Mouse (Mus musculus) neural tube, embryonic 12.5 days (tissue): ENCODE results near the gene Caly. TPM values are rescaled to one million over a fixed set of nuclear protein-coding genes. Genes with fewer than 3 reads are reported as not detected.

ENCODE experiments used
- ATAC-seq: fragments of 200-750 bp; cut with Nextera tagmentation; 2 replicates; pipeline ENCODE4 v1.8.0; 2017; ENCODE audit warnings: low read depth, mild to moderate bottlenecking, moderate TSS enrichment, moderate library complexity; ENCODE audit not compliant: low FRiP score
- H3K27ac ChIP-seq: fragments of 300-500 bp; sonication (generic); 2 replicates; pipeline ENCODE4 v1.5.1; 2016
- H3K27me3 ChIP-seq: fragments of 300-500 bp; sonication (generic); replicated peaks from 2 replicates; pipeline ENCODE4 v1.6.1; 2016; ENCODE audit warnings: mild to moderate bottlenecking
- H3K36me3 ChIP-seq: fragments of 300-500 bp; sonication (generic); 2 replicates; pipeline ENCODE4 v1.6.1; 2016; ENCODE audit warnings: mild to moderate bottlenecking
- H3K4me1 ChIP-seq: fragments of 300-500 bp; sonication (generic); 2 replicates; pipeline ENCODE4 v1.6.1; 2016
- H3K4me2 ChIP-seq: fragments of 300-500 bp; sonication (generic); replicated peaks from 2 replicates; pipeline ENCODE4 v1.6.1; 2016; ENCODE audit warnings: mild to moderate bottlenecking
- H3K4me3 ChIP-seq: fragments of 300-500 bp; sonication (generic); 2 replicates; pipeline ENCODE4 v1.5.1; 2016
- H3K9ac ChIP-seq: fragments of 300-500 bp; sonication (generic); 2 replicates; pipeline ENCODE4 v1.6.1; 2016; ENCODE audit warnings: mild to moderate bottlenecking
- H3K9me3 ChIP-seq: fragments of 300-500 bp; sonication (generic); 2 replicates; pipeline ENCODE4 v1.6.1; 2016; ENCODE audit warnings: mild to moderate bottlenecking
- WGBS: fragments of 180-500 bp; shearing (Covaris S2); methylation state at CpG from one replicate; pipeline ENCODE4 v1.1.7; 2016; 5-methylcytosine and 5-hydroxymethylcytosine counted together
- polyA plus RNA-seq: library from polyadenylated mRNA; unstranded; fragments of >200 nt; fragmentation: Nextera tagmentation; extraction: Ambion mirVana; gene quantifications from 2 replicates; pipeline ENCODE4 v1.2.1, GENCODE M21; 2016

Gene Caly
- polyA plus RNA-seq, 1 experiment from 2014 or later: 28.4 TPM

- Histone ChIP-seq H3K4me3 (no peak overlapping the region), H3K27me3 (no peaks in the 10 kb centered on the region), H3K27ac (no peak overlapping the region), H3K36me3 (peaks cover 57% of the 10 kb centered on the region), H3K9me3 (no peaks in the 10 kb centered on the region), H3K4me2 (no peak overlapping the region), H3K9ac (no peak overlapping the region), H3K4me1 (no peaks in the 10 kb centered on the region)
- WGBS: 70% methylated on average over 3 of the region's 3 CpGs
- no peak for ATAC-seq
Observed at GRCm38 (mm10) chr7:140111943-140112342, 29.6 kb upstream of the Caly start.

- Histone ChIP-seq H3K4me3 (no peak overlapping the region), H3K4me1 (peaks cover 16% of the 10 kb centered on the region), H3K9me3 (no peaks in the 10 kb centered on the region), H3K9ac (no peak overlapping the region), H3K27me3 (0 out of 2 replicates have a peak, but pooled peaks cover 2% of the 10 kb centered on the region), H3K27ac (no peak overlapping the region), H3K4me2 (no peak overlapping the region), H3K36me3 (peaks cover 36% of the 10 kb centered on the region)
- no peak for ATAC-seq
- WGBS: 82% methylated on average over 4 of the region's 4 CpGs
Observed at GRCm38 (mm10) chr7:140104009-140104408, 21.7 kb upstream of the Caly start.

- 2% methylated on average over 30 of the region's 30 CpGs for WGBS
- H3K27me3 ChIP-seq: 0 out of 2 replicates have a peak, but pooled peaks cover 2% of the 10 kb centered on the region
- H3K36me3 ChIP-seq: peaks cover 20% of the 10 kb centered on the region
- peak; percentile 91 for ATAC-seq
- no peak within 1 kb of the TSS for H3K27ac ChIP-seq
- H3K9ac ChIP-seq: peak within 1 kb of the TSS; percentile 56
- peak within 1 kb of the TSS; percentile 65 for H3K4me2 ChIP-seq
- H3K9me3 ChIP-seq: no peaks in the 10 kb centered on the region
- peaks cover 16% of the 10 kb centered on the region for H3K4me1 ChIP-seq
- peak within 1 kb of the TSS; percentile 29 for H3K4me3 ChIP-seq
Observed at GRCm38 (mm10) chr7:140101993-140102860, 19.9 kb upstream of the Caly start, which contains the start of gene Fuom. TSS of gene Fuom (minus strand) at chr7:140102441.

GRCm38 (mm10) chr7:140101498-140101897 is 19.1 kb upstream of the Caly start:
- Histone ChIP-seq H3K9me3 (no peaks in the 10 kb centered on the region), H3K9ac (peak overlapping the region; percentile 56; the same call in 1 of the 2 replicates), H3K27me3 (0 out of 2 replicates have a peak, but pooled peaks cover 2% of the 10 kb centered on the region), H3K27ac (no peak overlapping the region), H3K4me1 (peaks cover 16% of the 10 kb centered on the region), H3K4me3 (peak overlapping the region; percentile 29), H3K4me2 (peak overlapping the region; percentile 65), H3K36me3 (peaks cover 15% of the 10 kb centered on the region)
- 0 out of 2 replicates have a peak, but pooled peaks have one; percentile 35 for ATAC-seq
- WGBS: 78% methylated on average over 10 of the region's 10 CpGs

- Histone ChIP-seq H3K27me3 (0 out of 2 replicates have a peak, but pooled peaks cover 2% of the 10 kb centered on the region), H3K27ac (no peak overlapping the region), H3K9me3 (no peaks in the 10 kb centered on the region), H3K4me3 (no peak overlapping the region), H3K36me3 (no peaks in the 10 kb centered on the region), H3K4me2 (no peak overlapping the region), H3K9ac (no peak overlapping the region), H3K4me1 (peaks cover 16% of the 10 kb centered on the region)
- 94% methylated on average over 1 of the region's 1 CpGs for WGBS
- no peak for ATAC-seq
Observed at GRCm38 (mm10) chr7:140098466-140098865, 16.1 kb upstream of the Caly start.

- no peak overlapping the region for H3K9ac ChIP-seq
- no peaks in the 10 kb centered on the region for H3K9me3 ChIP-seq
- ATAC-seq: no peak
- H3K4me2 ChIP-seq: no peak overlapping the region
- no peak overlapping the region for H3K27ac ChIP-seq
- H3K4me1 ChIP-seq: 0 out of 2 replicates have a peak, but pooled peaks cover 1% of the 10 kb centered on the region
- H3K27me3 ChIP-seq: no peaks in the 10 kb centered on the region
- no peaks in the 10 kb centered on the region for H3K36me3 ChIP-seq
- no peak overlapping the region for H3K4me3 ChIP-seq
Observed at GRCm38 (mm10) chr7:140096055-140096454, 13.7 kb upstream of the Caly start.

GRCm38 (mm10) chr7:140095556-140095955 is 13.2 kb upstream of the Caly start:
- Histone ChIP-seq H3K27ac (no peak overlapping the region), H3K4me1 (no peaks in the 10 kb centered on the region), H3K36me3 (no peaks in the 10 kb centered on the region), H3K27me3 (no peaks in the 10 kb centered on the region), H3K4me3 (no peak overlapping the region), H3K4me2 (no peak overlapping the region), H3K9ac (no peak overlapping the region), H3K9me3 (no peaks in the 10 kb centered on the region)
- no peak for ATAC-seq
- 59% methylated on average over 1 of the region's 1 CpGs for WGBS

- no peak for ATAC-seq
- 73% methylated on average over 5 of the region's 5 CpGs for WGBS
- H3K4me1 ChIP-seq: no peaks in the 10 kb centered on the region
- no peaks in the 10 kb centered on the region for H3K9me3 ChIP-seq
- no peaks in the 10 kb centered on the region for H3K36me3 ChIP-seq
- H3K27me3 ChIP-seq: no peaks in the 10 kb centered on the region
- H3K9ac ChIP-seq: no peak overlapping the region
- H3K4me3 ChIP-seq: no peak overlapping the region
- H3K27ac ChIP-seq: no peak overlapping the region
- H3K4me2 ChIP-seq: no peak overlapping the region
Observed at GRCm38 (mm10) chr7:140094954-140095353, 12.6 kb upstream of the Caly start.

GRCm38 (mm10) chr7:140092924-140093528 is 10.7 kb upstream of the Caly start, which contains the start of gene Prap1:
TSS of gene Prap1 (plus strand) at chr7:140093395.
- Histone ChIP-seq H3K9ac (no peak within 1 kb of the TSS), H3K9me3 (no peaks in the 10 kb centered on the region), H3K27me3 (no peaks in the 10 kb centered on the region), H3K36me3 (no peaks in the 10 kb centered on the region), H3K27ac (no peak within 1 kb of the TSS), H3K4me3 (no peak within 1 kb of the TSS), H3K4me2 (no peak within 1 kb of the TSS), H3K4me1 (no peaks in the 10 kb centered on the region)
- ATAC-seq: no peak
- 55% methylated on average over 5 of the region's 5 CpGs for WGBS

- Histone ChIP-seq H3K27ac (no peak overlapping the region), H3K36me3 (no peaks in the 10 kb centered on the region), H3K9ac (no peak overlapping the region), H3K9me3 (no peaks in the 10 kb centered on the region), H3K4me1 (no peaks in the 10 kb centered on the region), H3K27me3 (no peaks in the 10 kb centered on the region), H3K4me3 (no peak overlapping the region), H3K4me2 (no peak overlapping the region)
- WGBS: 84% methylated on average over 10 of the region's 10 CpGs
- no peak for ATAC-seq
Observed at GRCm38 (mm10) chr7:140090601-140091000, 8.3 kb upstream of the Caly start.

- WGBS: 18% methylated on average over 20 of the region's 20 CpGs
- peak; percentile 27 for ATAC-seq
- Histone ChIP-seq H3K27me3 (peaks cover 11% of the 10 kb centered on the region), H3K9me3 (no peaks in the 10 kb centered on the region), H3K9ac (peak overlapping the region; percentile 53), H3K4me1 (peaks cover 24% of the 10 kb centered on the region), H3K4me2 (peak overlapping the region; percentile 67), H3K27ac (0 out of 2 replicates have a peak overlapping the region, but pooled peaks have one; percentile 3), H3K4me3 (peak overlapping the region; percentile 23), H3K36me3 (no peaks in the 10 kb centered on the region)
Observed at GRCm38 (mm10) chr7:140081408-140082241, 723 bp downstream of the Caly start.
